Mouse (Mus musculus) frontal cortex, postnatal 14 days (tissue): ENCODE data around the gene Hist1h2bm.
A peak's percentile ranks its signal among the peaks of the same experiment; 100 is the strongest.
"Not testable (repeated sequence)": the region's sequence is repeated elsewhere in the genome, so short reads cannot be mapped to it uniquely, and the experiment has no call there.

Source experiments
- DNase-seq, 2 experiments: peaks; one replicate each; pipeline ENCODE4 v3.0.0; 2022; ENCODE audit warnings: low spot score in 2 of 2

Gene Hist1h2bm

GRCm38 (mm10) chr13:21727948-21728572, 6.2 kb downstream of the Hist1h2bm start:
- DNase-seq: no peak

GRCm38 (mm10) chr13:21729544-21729943, 7.7 kb downstream of the Hist1h2bm start:
- no peak for DNase-seq

GRCm38 (mm10) chr13:21733466-21733865, 11.6 kb downstream of the Hist1h2bm start:
- DNase-seq: no peak

GRCm38 (mm10) chr13:21734010-21734905, 12.4 kb downstream of the Hist1h2bm start:
- DNase-seq: peak in 1 of 2 experiments; percentile 55

- DNase-seq: peak; percentile 65 to 73
Measured at GRCm38 (mm10) chr13:21734906-21735767, 13.3 kb downstream of the Hist1h2bm start, which contains the start of gene Hist1h4j. Hist1h4j (plus strand) TSS chr13:21735064.

DNA sequence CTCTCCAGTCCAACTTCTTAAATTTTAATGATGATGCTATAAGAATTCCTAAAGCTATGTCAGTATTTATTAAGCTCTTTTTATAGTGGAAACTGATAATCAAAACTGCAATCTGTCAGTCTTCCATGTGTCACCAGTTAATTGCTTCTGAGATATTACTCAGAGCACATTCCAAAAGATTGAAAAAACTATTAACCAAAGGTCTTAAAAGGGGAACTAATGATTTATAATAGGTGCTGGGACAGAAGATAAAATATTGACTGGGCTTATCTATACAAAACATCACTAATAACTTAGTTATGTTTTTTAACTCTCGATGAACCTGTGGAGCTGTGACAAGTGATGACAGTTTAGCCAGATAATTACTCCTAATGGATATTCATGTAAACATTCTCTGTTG, 23.2 kb downstream of the Hist1h2bm start:
- DNase-seq: no peak

- DNase-seq: no peak
Measured at GRCm38 (mm10) chr13:21749387-21750158, 27.7 kb downstream of the Hist1h2bm start.

- peak; percentile 87 to 88 for DNase-seq
Measured at GRCm38 (mm10) chr13:21750159-21751017, 28.5 kb downstream of the Hist1h2bm start, which contains the start of gene Hist1h4k. Hist1h4k (minus strand) TSS chr13:21750505.

DNA sequence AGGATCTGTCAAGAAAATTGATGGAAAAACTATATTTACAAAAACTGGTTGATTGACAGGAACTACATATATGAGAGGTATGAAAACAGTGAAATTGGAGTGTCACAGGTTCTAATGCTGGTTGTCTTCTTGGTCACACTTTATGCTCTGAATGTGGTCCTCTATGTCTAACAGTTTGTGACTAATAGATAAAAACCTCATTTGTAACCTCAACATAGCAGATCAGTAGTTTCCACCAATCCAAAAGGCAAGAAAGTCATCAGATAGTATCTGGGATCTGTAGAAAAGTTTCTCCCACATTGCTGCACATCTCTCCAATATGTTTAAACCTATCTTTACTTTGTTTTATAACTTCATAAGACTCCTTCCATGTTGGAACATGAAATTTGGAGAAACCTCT, 29.6 kb downstream of the Hist1h2bm start:
- no peak for DNase-seq

- DNase-seq: no peak
Measured at GRCm38 (mm10) chr13:21751827-21752226, 30.0 kb downstream of the Hist1h2bm start.

GRCm38 (mm10) chr13:21752356-21752755, 30.5 kb downstream of the Hist1h2bm start:
- DNase-seq: no peak

DNA sequence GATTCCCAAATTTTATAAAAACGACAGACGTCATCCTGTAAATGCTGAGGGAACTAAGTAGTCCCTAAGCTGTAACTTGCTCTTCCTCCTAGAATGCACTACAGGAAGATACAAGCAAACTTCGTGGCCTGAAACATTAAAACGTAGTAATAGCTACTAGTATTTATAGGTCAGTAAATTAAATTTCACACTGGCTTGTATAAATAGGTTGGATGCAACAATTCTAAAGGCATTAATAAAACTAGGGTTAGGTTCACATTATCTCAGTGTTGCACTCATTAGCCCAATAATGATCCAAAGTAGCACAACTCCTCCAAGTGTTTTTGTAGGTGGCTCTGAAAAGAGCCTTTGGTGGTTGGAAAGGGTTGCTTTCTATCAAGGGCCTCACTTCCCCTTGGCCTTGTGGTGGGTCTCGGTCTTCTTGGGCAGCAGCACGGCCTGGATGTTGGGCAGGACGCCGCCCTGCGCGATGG, 31.2 kb downstream of the Hist1h2bm start:
- no peak for DNase-seq

DNA sequence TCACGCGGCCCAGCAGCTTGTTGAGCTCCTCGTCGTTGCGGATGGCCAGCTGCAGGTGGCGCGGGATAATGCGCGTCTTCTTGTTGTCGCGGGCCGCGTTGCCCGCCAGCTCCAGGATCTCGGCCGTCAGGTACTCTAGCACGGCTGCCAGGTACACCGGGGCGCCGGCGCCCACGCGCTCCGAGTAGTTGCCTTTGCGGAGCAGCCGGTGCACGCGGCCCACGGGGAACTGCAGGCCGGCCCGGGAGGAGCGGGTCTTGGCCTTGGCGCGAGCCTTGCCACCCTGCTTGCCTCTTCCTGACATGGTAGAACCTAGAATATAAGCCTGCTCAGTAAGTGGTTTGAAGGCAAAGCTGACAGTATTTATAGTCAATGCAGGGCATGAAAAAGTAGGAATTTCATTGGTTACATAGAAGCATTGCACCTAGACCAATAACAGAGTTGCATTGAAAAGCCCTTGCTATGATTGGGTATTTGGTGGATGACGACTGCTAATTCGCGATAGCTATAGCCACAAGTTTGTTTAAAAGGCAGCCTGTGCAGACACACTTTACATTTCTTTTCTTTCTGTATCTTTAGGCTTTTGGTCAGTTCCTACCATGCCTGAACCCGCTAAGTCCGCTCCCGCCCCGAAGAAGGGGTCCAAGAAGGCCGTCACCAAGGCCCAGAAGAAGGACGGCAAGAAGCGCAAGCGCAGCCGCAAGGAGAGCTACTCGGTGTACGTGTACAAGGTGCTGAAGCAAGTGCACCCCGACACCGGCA, 31.9 kb downstream of the Hist1h2bm start, which contains the start of the genes Hist1h2ak and Hist1h2bn:
Gene Hist1h2ak, minus strand, starts transcription at position 304 of the 762 bp plus-strand sequence.
Gene Hist1h2bn, plus strand, starts transcription at position 600 of the 762 bp plus-strand sequence.
- peak; percentile 37 to 53 for DNase-seq

DNA sequence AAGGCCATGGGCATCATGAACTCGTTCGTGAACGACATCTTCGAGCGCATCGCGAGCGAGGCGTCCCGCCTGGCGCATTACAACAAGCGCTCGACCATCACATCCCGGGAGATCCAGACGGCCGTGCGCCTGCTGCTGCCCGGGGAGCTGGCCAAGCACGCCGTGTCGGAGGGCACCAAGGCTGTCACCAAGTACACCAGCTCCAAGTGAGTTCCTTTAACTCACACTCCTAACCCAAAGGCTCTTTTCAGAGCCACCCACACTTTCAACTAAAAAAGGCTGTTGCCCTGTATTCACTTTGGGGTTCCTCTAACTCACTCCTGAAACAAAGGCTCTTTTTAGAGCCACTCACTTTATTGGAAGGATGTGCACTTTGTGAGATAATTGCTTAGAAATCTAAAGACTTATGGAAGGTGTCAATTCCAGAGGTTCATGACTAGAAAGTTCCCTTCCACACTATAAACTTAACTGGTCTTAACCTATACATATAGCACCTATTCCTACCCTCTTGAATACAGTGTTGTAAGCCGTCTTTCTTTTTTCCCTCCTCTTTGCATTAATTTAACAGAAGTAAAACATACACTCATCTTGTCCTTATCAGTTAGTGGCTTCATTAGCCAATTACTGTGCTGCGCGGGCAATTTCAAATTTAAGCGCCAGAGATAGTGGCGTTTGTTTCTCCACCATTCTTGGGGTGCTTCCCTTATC, 32.6 kb downstream of the Hist1h2bm start:
- not testable (repeated sequence) for DNase-seq

- no peak for DNase-seq
Measured at GRCm38 (mm10) chr13:21755707-21756106, 33.9 kb downstream of the Hist1h2bm start.
